Mouse (Mus musculus): ENCODE data around the gene Sema6d. TPM values are rescaled to one million over a fixed set of nuclear protein-coding genes. Genes with fewer than 3 reads are reported as not detected.

The Sema6d gene
- polyA plus RNA-seq, 1 experiment from 2014 or later = 49.0 TPM

GRCm38 (mm10) chr2:124201493-124201892, 111.7 kb downstream of the Sema6d start:
- H3K9me3 ChIP-seq (ENCODE audit: control insufficient read depth, low read length) = no peaks in the 10 kb centered on the region
- no peak overlapping the region for H3K9ac ChIP-seq
- ATAC-seq (ENCODE audit: low FRiP score) (no peak), DNase-seq (ENCODE audit: low spot score) (no peak)
- H3K27me3 ChIP-seq (ENCODE audit: control insufficient read depth, insufficient read depth, low read length) = no peaks in the 10 kb centered on the region
- WGBS = 88% methylated on average over 5 of the region's 5 CpGs
- no peak overlapping the region for H3K27ac ChIP-seq
- H3K4me1 ChIP-seq (replicated peaks; ENCODE audit: control insufficient read depth, insufficient read depth, low read length) = peaks cover 6% of the 10 kb centered on the region; the same call in 1 of the 2 replicates
- no peaks in the 10 kb centered on the region for H3K36me3 ChIP-seq (replicated peaks; ENCODE audit: control insufficient read depth, insufficient read depth)
- no peak overlapping the region for H3K4me3 ChIP-seq (replicated peaks; ENCODE audit: low read length)
- H3K4me2 ChIP-seq (replicated peaks) = no peak overlapping the region

GRCm38 (mm10) chr2:124202475-124202990, 112.8 kb downstream of the Sema6d start:
- ATAC-seq (ENCODE audit: low FRiP score) (no peak), DNase-seq (ENCODE audit: low spot score) (no peak)
- no peak overlapping the region for H3K4me2 ChIP-seq (replicated peaks)
- no peaks in the 10 kb centered on the region for H3K9me3 ChIP-seq (ENCODE audit: control insufficient read depth, low read length)
- H3K27me3 ChIP-seq (ENCODE audit: control insufficient read depth, insufficient read depth, low read length) = no peaks in the 10 kb centered on the region
- H3K27ac ChIP-seq = 0 out of 2 replicates have a peak overlapping the region, but pooled peaks have one; percentile 49
- no peaks in the 10 kb centered on the region for H3K36me3 ChIP-seq (replicated peaks; ENCODE audit: control insufficient read depth, insufficient read depth)
- peaks cover 6% of the 10 kb centered on the region; the same call in 1 of the 2 replicates for H3K4me1 ChIP-seq (replicated peaks; ENCODE audit: control insufficient read depth, insufficient read depth, low read length)
- no peak overlapping the region for H3K4me3 ChIP-seq (replicated peaks; ENCODE audit: low read length)
- 41% methylated on average over 4 of the region's 4 CpGs for WGBS
- H3K9ac ChIP-seq = no peak overlapping the region

- H3K27ac ChIP-seq = no peak overlapping the region
- no peak for ATAC-seq (ENCODE audit: low FRiP score)
- WGBS = 84% methylated on average over 5 of the region's 5 CpGs
These were observed 116.0 kb downstream of the Sema6d start for GRCm38 (mm10) chr2:124205811-124206210.

GRCm38 (mm10) chr2:124208251-124208650, 118.5 kb downstream of the Sema6d start:
- no peak for ATAC-seq (ENCODE audit: low FRiP score)
- 71% methylated on average over 2 of the region's 2 CpGs for whole genome bisulfite sequencing

More at GRCm38 (mm10) chr2:124205811-124206210, 116.0 kb downstream of the Sema6d start:
- no peak overlapping the region for H3K4me2 ChIP-seq (replicated peaks)
- no peaks in the 10 kb centered on the region for H3K36me3 ChIP-seq (replicated peaks; ENCODE audit: control insufficient read depth, insufficient read depth)
- H3K9me3 ChIP-seq (ENCODE audit: control insufficient read depth, low read length) = no peaks in the 10 kb centered on the region
- no peak overlapping the region for H3K9ac ChIP-seq
- H3K4me3 ChIP-seq (replicated peaks; ENCODE audit: low read length) = no peak overlapping the region
- DNase-seq (ENCODE audit: low spot score) = no peak
- no peaks in the 10 kb centered on the region for H3K27me3 ChIP-seq (ENCODE audit: control insufficient read depth, insufficient read depth, low read length)
- peaks cover 6% of the 10 kb centered on the region; the same call in 1 of the 2 replicates for H3K4me1 ChIP-seq (replicated peaks; ENCODE audit: control insufficient read depth, insufficient read depth, low read length)

GRCm38 (mm10) chr2:124223559-124223958, 133.8 kb downstream of the Sema6d start:
- WGBS = 81% methylated on average over 7 of the region's 7 CpGs
- Histone ChIP-seq H3K9me3 (ENCODE audit: control insufficient read depth, low read length) (no peaks in the 10 kb centered on the region), H3K36me3 (replicated peaks; ENCODE audit: control insufficient read depth, insufficient read depth) (no peaks in the 10 kb centered on the region), H3K4me1 (replicated peaks; ENCODE audit: control insufficient read depth, insufficient read depth, low read length) (no peaks in the 10 kb centered on the region), H3K27me3 (ENCODE audit: control insufficient read depth, insufficient read depth, low read length) (no peaks in the 10 kb centered on the region), H3K27ac (no peak overlapping the region), H3K4me3 (replicated peaks; ENCODE audit: low read length) (no peak overlapping the region), H3K9ac (no peak overlapping the region), H3K4me2 (replicated peaks) (no peak overlapping the region)
- no peak for ATAC-seq (ENCODE audit: low FRiP score)
- no peak for DNase-seq (ENCODE audit: low spot score)

More at GRCm38 (mm10) chr2:124208251-124208650, 118.5 kb downstream of the Sema6d start:
- no peak for DNase-seq (ENCODE audit: low spot score)
- Histone ChIP-seq H3K36me3 (replicated peaks; ENCODE audit: control insufficient read depth, insufficient read depth) (no peaks in the 10 kb centered on the region), H3K9me3 (ENCODE audit: control insufficient read depth, low read length) (no peaks in the 10 kb centered on the region), H3K4me3 (replicated peaks; ENCODE audit: low read length) (no peak overlapping the region), H3K27me3 (ENCODE audit: control insufficient read depth, insufficient read depth, low read length) (no peaks in the 10 kb centered on the region), H3K4me1 (replicated peaks; ENCODE audit: control insufficient read depth, insufficient read depth, low read length) (no peaks in the 10 kb centered on the region), H3K9ac (no peak overlapping the region), H3K27ac (no peak overlapping the region), H3K4me2 (replicated peaks) (no peak overlapping the region)

- Histone ChIP-seq H3K4me1 (replicated peaks; ENCODE audit: control insufficient read depth, insufficient read depth, low read length) (no peaks in the 10 kb centered on the region), H3K27me3 (ENCODE audit: control insufficient read depth, insufficient read depth, low read length) (no peaks in the 10 kb centered on the region), H3K9ac (no peak overlapping the region), H3K36me3 (replicated peaks; ENCODE audit: control insufficient read depth, insufficient read depth) (no peaks in the 10 kb centered on the region), H3K4me2 (replicated peaks) (no peak overlapping the region), H3K9me3 (ENCODE audit: control insufficient read depth, low read length) (no peaks in the 10 kb centered on the region), H3K4me3 (replicated peaks; ENCODE audit: low read length) (no peak overlapping the region), H3K27ac (no peak overlapping the region)
- ATAC-seq (ENCODE audit: low FRiP score) (no peak), DNase-seq (ENCODE audit: low spot score) (no peak)
- 69% methylated on average over 2 of the region's 2 CpGs for WGBS
These were observed 134.6 kb downstream of the Sema6d start for GRCm38 (mm10) chr2:124224328-124224727.

GRCm38 (mm10) chr2:124234636-124235221, 145.0 kb downstream of the Sema6d start:
- Histone ChIP-seq H3K36me3 (replicated peaks; ENCODE audit: control insufficient read depth, insufficient read depth) (no peaks in the 10 kb centered on the region), H3K4me1 (replicated peaks; ENCODE audit: control insufficient read depth, insufficient read depth, low read length) (peaks cover 16% of the 10 kb centered on the region), H3K4me3 (replicated peaks; ENCODE audit: low read length) (no peak overlapping the region), H3K9me3 (ENCODE audit: control insufficient read depth, low read length) (no peaks in the 10 kb centered on the region), H3K27ac (peak overlapping the region; percentile 69), H3K9ac (peak overlapping the region; percentile 39), H3K27me3 (ENCODE audit: control insufficient read depth, insufficient read depth, low read length) (no peaks in the 10 kb centered on the region), H3K4me2 (replicated peaks) (no peak overlapping the region)
- no peak for ATAC-seq (ENCODE audit: low FRiP score)
- no peak for DNase-seq (ENCODE audit: low spot score)
- WGBS = 66% methylated on average over 9 of the region's 9 CpGs

GRCm38 (mm10) chr2:124235237-124236055, 145.7 kb downstream of the Sema6d start:
- ATAC-seq (ENCODE audit: low FRiP score) (no peak), DNase-seq (ENCODE audit: low spot score) (no peak)
- Histone ChIP-seq H3K4me2 (replicated peaks) (no peak overlapping the region), H3K27me3 (ENCODE audit: control insufficient read depth, insufficient read depth, low read length) (no peaks in the 10 kb centered on the region), H3K9me3 (ENCODE audit: control insufficient read depth, low read length) (no peaks in the 10 kb centered on the region), H3K4me3 (replicated peaks; ENCODE audit: low read length) (no peak overlapping the region), H3K27ac (peak overlapping the region; percentile 69), H3K4me1 (replicated peaks; ENCODE audit: control insufficient read depth, insufficient read depth, low read length) (peaks cover 16% of the 10 kb centered on the region), H3K9ac (peak overlapping the region; percentile 39), H3K36me3 (replicated peaks; ENCODE audit: control insufficient read depth, insufficient read depth) (no peaks in the 10 kb centered on the region)
- 35% methylated on average over 6 of the region's 6 CpGs for WGBS

- Histone ChIP-seq H3K27ac (no peak overlapping the region), H3K27me3 (ENCODE audit: control insufficient read depth, insufficient read depth, low read length) (no peaks in the 10 kb centered on the region), H3K36me3 (replicated peaks; ENCODE audit: control insufficient read depth, insufficient read depth) (no peaks in the 10 kb centered on the region), H3K4me2 (replicated peaks) (no peak overlapping the region), H3K9me3 (ENCODE audit: control insufficient read depth, low read length) (no peaks in the 10 kb centered on the region), H3K4me3 (replicated peaks; ENCODE audit: low read length) (no peak overlapping the region), H3K9ac (no peak overlapping the region), H3K4me1 (replicated peaks; ENCODE audit: control insufficient read depth, insufficient read depth, low read length) (peaks cover 16% of the 10 kb centered on the region)
- no peak for DNase-seq (ENCODE audit: low spot score)
- ATAC-seq (ENCODE audit: low FRiP score) = no peak
- WGBS = 79% methylated on average over 1 of the region's 1 CpGs
These were observed 147.1 kb downstream of the Sema6d start for GRCm38 (mm10) chr2:124236831-124237230.
